Mouse (Mus musculus) limb, embryonic 12.5 days (tissue): Measurements from ENCODE around the gene Ccl7. TPM values are rescaled to one million over a fixed set of nuclear protein-coding genes. Genes with fewer than 3 reads are reported as not detected.

ENCODE experiments used
- ATAC-seq: fragments of 200-750 bp; cut with Nextera tagmentation; 2 replicates; pipeline ENCODE4 v1.8.0; 2017; ENCODE audit warnings: low read depth, moderate TSS enrichment; ENCODE audit not compliant: insufficient number of reproducible peaks, insufficient read depth, low FRiP score, low TSS enrichment
- H3K27ac ChIP-seq: fragments of 300-500 bp; sonication (generic); 2 replicates; pipeline ENCODE4 v1.5.1; 2016; ENCODE audit warnings: mild to moderate bottlenecking, moderate library complexity
- H3K27me3 ChIP-seq: fragments of 300-500 bp; sonication (generic); 2 replicates; pipeline ENCODE4 v1.6.1; 2016; ENCODE audit warnings: mild to moderate bottlenecking, moderate library complexity
- H3K36me3 ChIP-seq: fragments of 300-500 bp; sonication (generic); 2 replicates; pipeline ENCODE4 v1.6.1; 2016; ENCODE audit warnings: mild to moderate bottlenecking, moderate library complexity
- H3K4me1 ChIP-seq: fragments of 300-500 bp; sonication (generic); replicated peaks from 2 replicates; pipeline ENCODE4 v1.6.1; 2016
- H3K4me2 ChIP-seq: fragments of 300-500 bp; sonication (generic); 2 replicates; pipeline ENCODE4 v1.6.1; 2016; ENCODE audit warnings: mild to moderate bottlenecking, moderate library complexity
- H3K4me3 ChIP-seq: fragments of 300-500 bp; sonication (generic); replicated peaks from 2 replicates; pipeline ENCODE4 v1.5.1; 2016; ENCODE audit warnings: mild to moderate bottlenecking
- H3K9ac ChIP-seq: fragments of 300-500 bp; sonication (generic); replicated peaks from 2 replicates; pipeline ENCODE4 v1.6.1; 2016; ENCODE audit warnings: mild to moderate bottlenecking, moderate library complexity
- H3K9me3 ChIP-seq: fragments of 300-500 bp; sonication (generic); 2 replicates; pipeline ENCODE4 v1.6.1; 2016; ENCODE audit warnings: mild to moderate bottlenecking, moderate library complexity
- WGBS: fragments of 180-500 bp; shearing (Covaris S2); methylation state at CpG from one replicate; pipeline ENCODE4 v1.1.7; 2016; 5-methylcytosine and 5-hydroxymethylcytosine counted together
- polyA plus RNA-seq: library from polyadenylated mRNA; unstranded; fragments of >200 nt; fragmentation: Nextera tagmentation; extraction: Ambion mirVana; gene quantifications from 2 replicates; pipeline ENCODE4 v1.2.1, GENCODE M21; 2016

Gene Ccl7
- polyA plus RNA-seq, 1 experiment from 2014 or later, result not detected

GRCm38 (mm10) chr11:82071076-82071475 lies 25.6 kb downstream of the Ccl7 start:
- WGBS, result 85% methylated on average over 3 of the region's 3 CpGs
- H3K36me3 ChIP-seq, result no peaks in the 10 kb centered on the region
- H3K4me1 ChIP-seq, result no peaks in the 10 kb centered on the region
- no peak overlapping the region for H3K9ac ChIP-seq
- no peak overlapping the region for H3K4me3 ChIP-seq
- no peak overlapping the region for H3K27ac ChIP-seq
- no peak overlapping the region for H3K4me2 ChIP-seq
- no peak for ATAC-seq
- H3K27me3 ChIP-seq, result no peaks in the 10 kb centered on the region
- H3K9me3 ChIP-seq, result no peaks in the 10 kb centered on the region

- Histone ChIP-seq H3K4me2 (no peak overlapping the region), H3K9ac (no peak overlapping the region), H3K4me3 (no peak overlapping the region), H3K27me3 (no peaks in the 10 kb centered on the region), H3K4me1 (no peaks in the 10 kb centered on the region), H3K36me3 (no peaks in the 10 kb centered on the region), H3K27ac (no peak overlapping the region), H3K9me3 (no peaks in the 10 kb centered on the region)
- no peak for ATAC-seq
- 71% methylated on average over 1 of the region's 1 CpGs for WGBS
Observed at GRCm38 (mm10) chr11:82072374-82072773, 26.9 kb downstream of the Ccl7 start.

GRCm38 (mm10) chr11:82072984-82073383 lies 27.5 kb downstream of the Ccl7 start:
- 81% methylated on average over 3 of the region's 3 CpGs for WGBS
- no peak for ATAC-seq
- H3K27ac ChIP-seq, result no peak overlapping the region

GRCm38 (mm10) chr11:82073686-82074085 lies 28.2 kb downstream of the Ccl7 start:
- WGBS, result 82% methylated on average over 3 of the region's 3 CpGs

More at GRCm38 (mm10) chr11:82072984-82073383, 27.5 kb downstream of the Ccl7 start:
- H3K9ac ChIP-seq, result no peak overlapping the region
- no peaks in the 10 kb centered on the region for H3K4me1 ChIP-seq
- no peaks in the 10 kb centered on the region for H3K27me3 ChIP-seq
- H3K4me3 ChIP-seq, result no peak overlapping the region
- no peaks in the 10 kb centered on the region for H3K9me3 ChIP-seq
- H3K36me3 ChIP-seq, result no peaks in the 10 kb centered on the region
- H3K4me2 ChIP-seq, result no peak overlapping the region

GRCm38 (mm10) chr11:82077031-82077430 lies 31.5 kb downstream of the Ccl7 start:
- 51% methylated on average over 3 of the region's 3 CpGs for WGBS
- H3K4me2 ChIP-seq, result no peak overlapping the region

More at GRCm38 (mm10) chr11:82073686-82074085, 28.2 kb downstream of the Ccl7 start:
- Histone ChIP-seq H3K4me2 (no peak overlapping the region), H3K4me3 (no peak overlapping the region), H3K9ac (no peak overlapping the region), H3K27ac (no peak overlapping the region), H3K27me3 (no peaks in the 10 kb centered on the region), H3K4me1 (no peaks in the 10 kb centered on the region), H3K36me3 (no peaks in the 10 kb centered on the region), H3K9me3 (no peaks in the 10 kb centered on the region)
- no peak for ATAC-seq

GRCm38 (mm10) chr11:82078136-82078730 lies 32.7 kb downstream of the Ccl7 start:
- no peaks in the 10 kb centered on the region for H3K36me3 ChIP-seq
- H3K27me3 ChIP-seq, result no peaks in the 10 kb centered on the region
- H3K9me3 ChIP-seq, result no peaks in the 10 kb centered on the region
- no peak overlapping the region for H3K4me3 ChIP-seq
- H3K27ac ChIP-seq, result no peak overlapping the region
- no peaks in the 10 kb centered on the region for H3K4me1 ChIP-seq
- ATAC-seq, result no peak
- H3K4me2 ChIP-seq, result no peak overlapping the region
- H3K9ac ChIP-seq, result no peak overlapping the region

More at GRCm38 (mm10) chr11:82077031-82077430, 31.5 kb downstream of the Ccl7 start:
- Histone ChIP-seq H3K36me3 (no peaks in the 10 kb centered on the region), H3K9me3 (no peaks in the 10 kb centered on the region), H3K4me3 (no peak overlapping the region), H3K4me1 (no peaks in the 10 kb centered on the region), H3K9ac (no peak overlapping the region), H3K27me3 (no peaks in the 10 kb centered on the region), H3K27ac (no peak overlapping the region)
- no peak for ATAC-seq

- WGBS, result 80% methylated on average over 3 of the region's 3 CpGs
- no peaks in the 10 kb centered on the region for H3K36me3 ChIP-seq
- H3K4me3 ChIP-seq, result no peak overlapping the region
- H3K27ac ChIP-seq, result no peak overlapping the region
- H3K4me1 ChIP-seq, result no peaks in the 10 kb centered on the region
- H3K9me3 ChIP-seq, result no peaks in the 10 kb centered on the region
- H3K4me2 ChIP-seq, result no peak overlapping the region
- H3K27me3 ChIP-seq, result no peaks in the 10 kb centered on the region
- no peak overlapping the region for H3K9ac ChIP-seq
- ATAC-seq, result no peak
Observed at GRCm38 (mm10) chr11:82080865-82081264, 35.4 kb downstream of the Ccl7 start.

- ATAC-seq, result no peak
- Histone ChIP-seq H3K27ac (no peak overlapping the region), H3K36me3 (no peaks in the 10 kb centered on the region), H3K9ac (no peak overlapping the region), H3K9me3 (no peaks in the 10 kb centered on the region), H3K4me3 (no peak overlapping the region), H3K4me1 (no peaks in the 10 kb centered on the region), H3K27me3 (no peaks in the 10 kb centered on the region), H3K4me2 (no peak overlapping the region)
- WGBS, result 82% methylated on average over 3 of the region's 3 CpGs
Observed at GRCm38 (mm10) chr11:82084360-82084759, 38.8 kb downstream of the Ccl7 start.

Other genes starting within 250 kb of the Ccl7 start
- gene 5530401A14Rik, start 185.0 kb upstream of the Ccl7 start, polyA plus RNA-seq, result not detected in 2 replicates
- gene Asic2, start 77.3 kb upstream of the Ccl7 start, polyA plus RNA-seq, result 0.51 and 0.60 TPM in 2 replicates
- 1.1 and 1.5 TPM in 2 replicates for gene Ccl2, start 10.1 kb upstream of the Ccl7 start, polyA plus RNA-seq
- gene Gm17268, start 7.2 kb upstream of the Ccl7 start, polyA plus RNA-seq, result not detected in 2 replicates
- gene Ccl11, start 12.1 kb downstream of the Ccl7 start, polyA plus RNA-seq, result 0.19 TPM in 1 of 2 replicates, not detected in the other
- 0.87 and 1.9 TPM in 2 replicates for gene Ccl12, start 56.1 kb downstream of the Ccl7 start, polyA plus RNA-seq
- gene Ccl8, start 69.5 kb downstream of the Ccl7 start, polyA plus RNA-seq, result not detected in 2 replicates